Mouse (Mus musculus) forebrain, embryonic 11.5 days (tissue): ENCODE measurements at regions not wholly inside any gene's neighbourhood (a gene's known extent, or its start where the extent isn't known, plus 50 kb on each side); places are given as distances from the start of the nearest gene placed in this dataset.

Experiments used
- ATAC-seq: fragments of 200-750 bp; cut with Nextera tagmentation; replicated peaks from 2 replicates; pipeline ENCODE4 v1.8.0; 2017; ENCODE audit warnings: moderate TSS enrichment; ENCODE audit not compliant: low FRiP score
- DNase-seq: peaks from one replicate; pipeline ENCODE4 v3.0.0-alpha.2; 2017; ENCODE audit warnings: low spot score
- H3K27ac ChIP-seq: fragments of 300-500 bp; sonication (generic); 2 replicates; pipeline ENCODE4 v1.5.1; 2014; ENCODE audit warnings: low read depth, low read length
- H3K27me3 ChIP-seq: fragments of 300-500 bp; sonication (generic); 2 replicates; pipeline ENCODE4 v1.6.1; 2014; ENCODE audit warnings: mild to moderate bottlenecking, low read length, mixed read lengths; ENCODE audit not compliant: control insufficient read depth, insufficient read depth
- H3K36me3 ChIP-seq: fragments of 300-500 bp; sonication (generic); 2 replicates; pipeline ENCODE4 v1.6.1; 2014; ENCODE audit warnings: mild to moderate bottlenecking, low read length, moderate library complexity, mixed read lengths; ENCODE audit not compliant: control insufficient read depth, insufficient read depth
- H3K4me1 ChIP-seq: fragments of 300-500 bp; sonication (generic); replicated peaks from 2 replicates; pipeline ENCODE4 v1.6.1; 2014; ENCODE audit warnings: low read length, mixed read lengths; ENCODE audit not compliant: control insufficient read depth, insufficient read depth
- H3K4me2 ChIP-seq: fragments of 300-500 bp; sonication (generic); 2 replicates; pipeline ENCODE4 v1.6.1; 2014; ENCODE audit warnings: low read depth, mild to moderate bottlenecking, low read length, moderate library complexity, mixed read lengths; ENCODE audit not compliant: severe bottlenecking
- H3K4me3 ChIP-seq: fragments of 300-500 bp; sonication (generic); 2 replicates; pipeline ENCODE4 v1.5.1; 2014; ENCODE audit warnings: low read depth, low read length
- H3K9ac ChIP-seq: fragments of 300-500 bp; sonication (generic); 2 replicates; pipeline ENCODE4 v1.6.1; 2014; ENCODE audit warnings: low read length
- H3K9me3 ChIP-seq: fragments of 300-500 bp; sonication (generic); 2 replicates; pipeline ENCODE4 v1.6.1; 2016; ENCODE audit warnings: low read length, mixed read lengths; ENCODE audit not compliant: control insufficient read depth
- WGBS: fragments of 180-500 bp; shearing (Covaris S2); extraction: QIAGEN DNeasy Blood & Tissue Kit; methylation state at CpG from one replicate; pipeline ENCODE4 v1.1.7; 2014; 5-methylcytosine and 5-hydroxymethylcytosine counted together

GRCm38 (mm10) chr10:17288231-17288630 is 434.8 kb upstream of the Cited2 start:
- Histone ChIP-seq H3K4me1 (no peaks in the 10 kb centered on the region), H3K4me3 (no peak overlapping the region), H3K36me3 (no peaks in the 10 kb centered on the region), H3K9me3 (no peaks in the 10 kb centered on the region), H3K27me3 (no peaks in the 10 kb centered on the region), H3K4me2 (no peak overlapping the region), H3K27ac (no peak overlapping the region), H3K9ac (no peak overlapping the region)
- DNase-seq (no peak), ATAC-seq (no peak)
- WGBS: 13% methylated on average over 2 of the region's 2 CpGs

GRCm38 (mm10) chr10:17292331-17292730 is 430.7 kb upstream of the Cited2 start:
- no peaks in the 10 kb centered on the region for H3K4me1 ChIP-seq
- WGBS: 88% methylated on average over 6 of the region's 6 CpGs

DNA sequence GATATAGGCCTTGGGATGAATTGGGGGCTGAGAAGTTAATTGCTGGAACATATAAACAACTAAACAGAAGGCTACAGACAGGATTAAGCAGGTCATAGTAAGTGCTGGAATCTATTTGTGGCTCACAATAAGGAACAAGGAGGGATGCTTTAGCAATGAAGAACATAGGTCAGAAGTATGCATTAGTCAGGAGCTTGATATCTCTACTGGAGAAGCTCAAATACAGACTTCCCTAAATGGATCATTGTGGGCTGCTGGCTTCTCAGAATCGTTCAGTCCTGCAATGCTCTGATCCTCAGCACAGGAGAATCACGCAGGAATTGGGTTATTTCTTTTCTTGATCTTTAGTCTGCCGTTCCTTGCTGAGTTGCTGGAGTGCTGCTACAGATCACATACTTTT is 428.6 kb upstream of the Cited2 start:
- Histone ChIP-seq H3K36me3 (no peaks in the 10 kb centered on the region), H3K4me1 (no peaks in the 10 kb centered on the region), H3K27me3 (no peaks in the 10 kb centered on the region), H3K27ac (no peak overlapping the region), H3K9ac (no peak overlapping the region), H3K9me3 (no peaks in the 10 kb centered on the region), H3K4me2 (no peak overlapping the region), H3K4me3 (no peak overlapping the region)
- WGBS: 90% methylated on average over 3 of the region's 3 CpGs
- DNase-seq (no peak), ATAC-seq (no peak)

More at GRCm38 (mm10) chr10:17292331-17292730, 430.7 kb upstream of the Cited2 start:
- no peak overlapping the region for H3K4me3 ChIP-seq
- ATAC-seq (no peak), DNase-seq (no peak)
- no peak overlapping the region for H3K27ac ChIP-seq
- no peak overlapping the region for H3K4me2 ChIP-seq
- H3K36me3 ChIP-seq: no peaks in the 10 kb centered on the region
- H3K27me3 ChIP-seq: no peaks in the 10 kb centered on the region
- H3K9ac ChIP-seq: no peak overlapping the region
- no peaks in the 10 kb centered on the region for H3K9me3 ChIP-seq

GRCm38 (mm10) chr10:17295157-17295556 is 427.9 kb upstream of the Cited2 start:
- Histone ChIP-seq H3K4me3 (no peak overlapping the region), H3K9ac (no peak overlapping the region), H3K4me1 (no peaks in the 10 kb centered on the region), H3K4me2 (no peak overlapping the region), H3K36me3 (no peaks in the 10 kb centered on the region), H3K27me3 (no peaks in the 10 kb centered on the region), H3K9me3 (no peaks in the 10 kb centered on the region), H3K27ac (no peak overlapping the region)
- DNase-seq (no peak), ATAC-seq (no peak)
- WGBS: 92% methylated on average over 3 of the region's 3 CpGs

DNA sequence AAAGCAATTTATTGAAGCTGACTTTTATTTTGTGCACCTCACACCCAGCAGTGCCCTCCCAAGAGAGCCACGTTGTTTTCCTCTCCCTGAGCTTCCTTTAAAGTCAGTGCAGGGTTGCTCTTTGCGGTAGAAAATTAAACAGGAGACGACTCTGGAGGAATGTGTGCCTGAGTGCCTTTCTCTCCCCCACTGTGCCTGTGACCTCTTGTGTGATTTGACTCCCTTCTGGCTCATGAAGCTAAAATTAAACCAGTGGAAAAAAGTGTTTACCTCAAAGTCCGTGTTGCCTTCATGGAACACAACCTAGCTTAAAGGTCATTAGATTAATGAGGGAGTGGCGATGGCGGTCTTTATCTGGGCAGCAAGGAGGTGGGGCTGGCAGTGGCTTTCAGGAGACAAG is 423.4 kb upstream of the Cited2 start:
- ATAC-seq (no peak), DNase-seq (no peak)
- no peaks in the 10 kb centered on the region for H3K27me3 ChIP-seq
- H3K9me3 ChIP-seq: no peaks in the 10 kb centered on the region
- H3K4me1 ChIP-seq: no peaks in the 10 kb centered on the region
- no peak overlapping the region for H3K9ac ChIP-seq
- 20% methylated on average over 6 of the region's 6 CpGs for WGBS
- H3K27ac ChIP-seq: no peak overlapping the region
- H3K36me3 ChIP-seq: no peaks in the 10 kb centered on the region
- no peak overlapping the region for H3K4me3 ChIP-seq
- H3K4me2 ChIP-seq: no peak overlapping the region

GRCm38 (mm10) chr10:17326724-17327123 is 396.3 kb upstream of the Cited2 start:
- Histone ChIP-seq H3K36me3 (no peaks in the 10 kb centered on the region), H3K27me3 (no peaks in the 10 kb centered on the region), H3K27ac (no peak overlapping the region), H3K4me3 (no peak overlapping the region), H3K9me3 (no peaks in the 10 kb centered on the region), H3K4me2 (no peak overlapping the region), H3K4me1 (peaks cover 2% of the 10 kb centered on the region; the same call in 1 of the 2 replicates), H3K9ac (no peak overlapping the region)
- no peak for ATAC-seq
- DNase-seq: no peak
- WGBS: 90% methylated on average over 3 of the region's 3 CpGs

- Histone ChIP-seq H3K36me3 (no peaks in the 10 kb centered on the region), H3K9me3 (no peaks in the 10 kb centered on the region), H3K4me2 (peak overlapping the region; percentile 55; the same call in 1 of the 2 replicates), H3K27ac (peak overlapping the region; percentile 78), H3K27me3 (no peaks in the 10 kb centered on the region), H3K9ac (peak overlapping the region; percentile 39; the same call in 1 of the 2 replicates), H3K4me3 (peak overlapping the region; percentile 25), H3K4me1 (peaks cover 8% of the 10 kb centered on the region)
- peak; percentile 74 for ATAC-seq
- DNase-seq: peak; percentile 57
- WGBS: 2% methylated on average over 6 of the region's 6 CpGs
Observed at GRCm38 (mm10) chr10:17330904-17331606, 392.0 kb upstream of the Cited2 start.

GRCm38 (mm10) chr10:17331607-17332008 is 391.4 kb upstream of the Cited2 start:
- ATAC-seq (peak; percentile 85), DNase-seq (peak; percentile 68)
- no peaks in the 10 kb centered on the region for H3K27me3 ChIP-seq
- peak overlapping the region; percentile 39; the same call in 1 of the 2 replicates for H3K9ac ChIP-seq
- WGBS: 0% methylated on average over 7 of the region's 7 CpGs
- H3K4me1 ChIP-seq: peaks cover 8% of the 10 kb centered on the region
- H3K27ac ChIP-seq: peak overlapping the region; percentile 78
- no peaks in the 10 kb centered on the region for H3K36me3 ChIP-seq
- peak overlapping the region; percentile 55; the same call in 1 of the 2 replicates for H3K4me2 ChIP-seq
- no peaks in the 10 kb centered on the region for H3K9me3 ChIP-seq
- peak overlapping the region; percentile 25 for H3K4me3 ChIP-seq
